Mouse (Mus musculus) embryonic facial prominence, embryonic 12.5 days (tissue): ENCODE measurements around the gene Amdhd1. TPM values are rescaled to one million over a fixed set of nuclear protein-coding genes. Genes with fewer than 3 reads are reported as not detected.
A peak's percentile ranks its signal among the peaks of the same experiment; 100 is the strongest.

Experiments
- ATAC-seq: fragments of 200-750 bp; cut with Nextera tagmentation; 2 replicates; pipeline ENCODE4 v1.8.0; 2017; ENCODE audit not compliant: insufficient number of reproducible peaks, insufficient read depth, low FRiP score, low TSS enrichment
- H3K27ac ChIP-seq: fragments of 300-500 bp; sonication (generic); 2 replicates; pipeline ENCODE4 v1.5.1; 2016; ENCODE audit warnings: mild to moderate bottlenecking
- H3K27me3 ChIP-seq: fragments of 300-500 bp; sonication (generic); 2 replicates; pipeline ENCODE4 v1.6.1; 2016; ENCODE audit warnings: mild to moderate bottlenecking, moderate library complexity
- H3K36me3 ChIP-seq: fragments of 300-500 bp; sonication (generic); 2 replicates; pipeline ENCODE4 v1.6.1; 2016; ENCODE audit warnings: mild to moderate bottlenecking
- H3K4me1 ChIP-seq: fragments of 300-500 bp; sonication (generic); 2 replicates; pipeline ENCODE4 v1.6.1; 2016
- H3K4me2 ChIP-seq: fragments of 300-500 bp; sonication (generic); replicated peaks from 2 replicates; pipeline ENCODE4 v1.6.1; 2016; ENCODE audit warnings: mild to moderate bottlenecking, moderate library complexity
- H3K4me3 ChIP-seq: fragments of 300-500 bp; sonication (generic); 2 replicates; pipeline ENCODE4 v1.5.1; 2016; ENCODE audit warnings: mild to moderate bottlenecking
- H3K9ac ChIP-seq: fragments of 300-500 bp; sonication (generic); 2 replicates; pipeline ENCODE4 v1.6.1; 2016; ENCODE audit warnings: mild to moderate bottlenecking, moderate library complexity
- H3K9me3 ChIP-seq: fragments of 300-500 bp; sonication (generic); 2 replicates; pipeline ENCODE4 v1.6.1; 2016; ENCODE audit warnings: mild to moderate bottlenecking, moderate library complexity
- WGBS: fragments of 180-500 bp; shearing (Covaris S2); methylation state at CpG from one replicate; pipeline ENCODE4 v1.1.7; 2016; 5-methylcytosine and 5-hydroxymethylcytosine counted together
- polyA plus RNA-seq: library from polyadenylated mRNA; unstranded; fragments of >200 nt; fragmentation: Nextera tagmentation; extraction: Ambion mirVana; gene quantifications from 2 replicates; pipeline ENCODE4 v1.2.1, GENCODE M21; 2016

The Amdhd1 gene
- polyA plus RNA-seq: 0.11 and 0.42 TPM in 2 replicates

GRCm38 (mm10) chr10:93539775-93540430 is at the start of gene Amdhd1:
Gene Amdhd1 (minus strand): TSS chr10:93540033.
- H3K4me1 ChIP-seq: peaks cover 11% of the 10 kb centered on the region
- H3K27me3 ChIP-seq: peaks cover 3% of the 10 kb centered on the region; the same call in 1 of the 2 replicates
- peak within 1 kb of the TSS; percentile 78 for H3K4me2 ChIP-seq
- peak within 1 kb of the TSS; percentile 46 for H3K4me3 ChIP-seq
- peak; percentile 76 for ATAC-seq
- H3K9ac ChIP-seq: peak within 1 kb of the TSS; percentile 38; the same call in 1 of the 2 replicates
- no peaks in the 10 kb centered on the region for H3K9me3 ChIP-seq
- no peak within 1 kb of the TSS for H3K27ac ChIP-seq
- 3% methylated on average over 35 of the region's 35 CpGs for WGBS
- no peaks in the 10 kb centered on the region for H3K36me3 ChIP-seq

GRCm38 (mm10) chr10:93589281-93589848 is 49.5 kb upstream of the Amdhd1 start, which contains the start of gene Snrpf:
Gene Snrpf (minus strand): TSS chr10:93589706.
- ATAC-seq: peak; percentile 80
- H3K4me2 ChIP-seq: peak within 1 kb of the TSS; percentile 85
- under 1% methylated on average over 63 of the region's 63 CpGs for WGBS

GRCm38 (mm10) chr10:93588796-93589195 is 49.0 kb upstream of the Amdhd1 start:
- H3K4me3 ChIP-seq: peak overlapping the region; percentile 84
- peaks cover 14% of the 10 kb centered on the region for H3K4me1 ChIP-seq
- H3K9me3 ChIP-seq: no peaks in the 10 kb centered on the region
- ATAC-seq: no peak
- WGBS: 1% methylated on average over 11 of the region's 11 CpGs
- peaks cover 14% of the 10 kb centered on the region; the same call in 1 of the 2 replicates for H3K36me3 ChIP-seq
- H3K27ac ChIP-seq: peak overlapping the region; percentile 83
- H3K9ac ChIP-seq: peak overlapping the region; percentile 78
- no peaks in the 10 kb centered on the region for H3K27me3 ChIP-seq
- H3K4me2 ChIP-seq: peak overlapping the region; percentile 85

More at GRCm38 (mm10) chr10:93589281-93589848, 49.5 kb upstream of the Amdhd1 start, which contains the start of gene Snrpf:
- Histone ChIP-seq H3K4me1 (peaks cover 14% of the 10 kb centered on the region), H3K4me3 (peak within 1 kb of the TSS; percentile 84), H3K27ac (peak within 1 kb of the TSS; percentile 83), H3K9me3 (no peaks in the 10 kb centered on the region), H3K36me3 (peaks cover 14% of the 10 kb centered on the region; the same call in 1 of the 2 replicates), H3K27me3 (no peaks in the 10 kb centered on the region), H3K9ac (peak within 1 kb of the TSS; percentile 78)

DNA sequence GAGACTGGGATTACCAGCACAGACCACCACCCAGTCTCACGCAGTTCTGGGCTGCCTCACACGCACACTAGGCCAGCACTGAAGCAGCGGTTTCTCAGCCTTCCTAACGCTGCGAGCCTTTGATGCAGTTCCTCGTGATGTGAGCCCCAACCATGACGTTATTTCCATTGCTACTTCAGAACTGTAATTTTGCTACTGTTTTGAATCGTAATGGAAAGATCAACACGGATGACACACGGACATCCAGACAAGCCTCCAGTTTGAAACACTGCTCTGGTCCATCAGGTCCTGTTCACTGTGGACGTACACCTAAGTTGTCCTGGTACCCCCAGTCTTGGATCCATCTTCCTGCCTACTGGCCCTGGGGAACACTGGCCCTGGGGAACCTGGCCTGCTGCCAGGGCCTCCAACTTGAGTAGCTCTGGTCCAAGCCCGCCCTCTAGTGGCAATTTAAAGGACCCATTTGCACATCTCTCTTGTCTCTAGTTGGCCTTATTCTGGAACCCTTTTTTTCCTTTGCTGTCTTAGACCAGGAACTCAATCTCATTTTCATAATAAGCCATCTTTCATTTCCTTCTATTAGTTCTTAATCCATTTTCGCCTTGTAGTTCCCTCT is 37.5 kb upstream of the Amdhd1 start:
- WGBS: 67% methylated on average over 13 of the region's 13 CpGs

GRCm38 (mm10) chr10:93575960-93576359 is 36.1 kb upstream of the Amdhd1 start:
- Histone ChIP-seq H3K4me3 (no peak overlapping the region), H3K27me3 (no peaks in the 10 kb centered on the region), H3K27ac (no peak overlapping the region), H3K36me3 (0 out of 2 replicates have a peak, but pooled peaks cover under 1% of the 10 kb centered on the region), H3K9me3 (no peaks in the 10 kb centered on the region), H3K4me1 (no peaks in the 10 kb centered on the region), H3K4me2 (no peak overlapping the region), H3K9ac (no peak overlapping the region)
- ATAC-seq: no peak
- WGBS: 87% methylated on average over 8 of the region's 8 CpGs

More for the DNA sequence above, 37.5 kb upstream of the Amdhd1 start:
- Histone ChIP-seq H3K9me3 (no peaks in the 10 kb centered on the region), H3K4me2 (no peak overlapping the region), H3K27me3 (no peaks in the 10 kb centered on the region), H3K4me3 (no peak overlapping the region), H3K27ac (no peak overlapping the region), H3K9ac (no peak overlapping the region), H3K36me3 (0 out of 2 replicates have a peak, but pooled peaks cover 11% of the 10 kb centered on the region), H3K4me1 (no peaks in the 10 kb centered on the region)
- no peak for ATAC-seq

DNA sequence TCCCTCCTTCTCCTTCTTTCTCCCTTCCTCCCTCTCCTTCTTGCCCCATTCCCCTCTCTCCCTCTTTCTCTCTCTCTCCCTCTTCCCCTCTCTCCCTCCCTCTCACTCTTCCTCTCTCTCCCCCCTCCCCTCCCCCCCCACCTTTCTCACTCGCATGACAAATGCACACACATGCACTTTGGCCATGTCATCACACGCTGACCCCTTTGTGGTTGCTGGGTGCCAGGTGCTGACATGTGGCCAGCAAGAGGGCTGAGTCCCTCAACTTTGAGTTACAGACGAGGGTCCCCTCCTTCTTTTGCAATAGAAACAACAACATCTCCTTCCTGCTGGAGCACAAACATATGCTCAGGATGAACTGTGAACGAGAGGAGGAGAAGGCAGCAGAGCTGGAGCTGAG is 35.1 kb upstream of the Amdhd1 start:
- no peak for ATAC-seq
- WGBS: 67% methylated on average over 4 of the region's 4 CpGs

GRCm38 (mm10) chr10:93572209-93572608 is 32.4 kb upstream of the Amdhd1 start:
- H3K4me1 ChIP-seq: no peaks in the 10 kb centered on the region
- 64% methylated on average over 2 of the region's 2 CpGs for WGBS
- no peaks in the 10 kb centered on the region for H3K36me3 ChIP-seq
- no peaks in the 10 kb centered on the region for H3K9me3 ChIP-seq
- no peak overlapping the region for H3K4me3 ChIP-seq
- no peak overlapping the region for H3K4me2 ChIP-seq
- no peaks in the 10 kb centered on the region for H3K27me3 ChIP-seq
- no peak for ATAC-seq
- H3K9ac ChIP-seq: no peak overlapping the region
- no peak overlapping the region for H3K27ac ChIP-seq

More for the DNA sequence above, 35.1 kb upstream of the Amdhd1 start:
- Histone ChIP-seq H3K4me3 (no peak overlapping the region), H3K36me3 (no peaks in the 10 kb centered on the region), H3K27me3 (no peaks in the 10 kb centered on the region), H3K27ac (no peak overlapping the region), H3K4me2 (no peak overlapping the region), H3K9me3 (no peaks in the 10 kb centered on the region), H3K4me1 (no peaks in the 10 kb centered on the region), H3K9ac (no peak overlapping the region)

- Histone ChIP-seq H3K9me3 (no peaks in the 10 kb centered on the region), H3K4me2 (no peak overlapping the region), H3K4me1 (no peaks in the 10 kb centered on the region), H3K9ac (no peak overlapping the region), H3K36me3 (no peaks in the 10 kb centered on the region), H3K4me3 (no peak overlapping the region), H3K27me3 (no peaks in the 10 kb centered on the region), H3K27ac (no peak overlapping the region)
- 86% methylated on average over 6 of the region's 6 CpGs for WGBS
- no peak for ATAC-seq
Observed at GRCm38 (mm10) chr10:93568671-93569070, 28.8 kb upstream of the Amdhd1 start.

GRCm38 (mm10) chr10:93567841-93568566 is 28.2 kb upstream of the Amdhd1 start:
- ATAC-seq: no peak
- no peaks in the 10 kb centered on the region for H3K36me3 ChIP-seq
- no peak overlapping the region for H3K27ac ChIP-seq
- 84% methylated on average over 11 of the region's 11 CpGs for WGBS
- H3K4me2 ChIP-seq: no peak overlapping the region
- no peak overlapping the region for H3K9ac ChIP-seq
- no peaks in the 10 kb centered on the region for H3K4me1 ChIP-seq
- no peaks in the 10 kb centered on the region for H3K9me3 ChIP-seq
- H3K27me3 ChIP-seq: no peaks in the 10 kb centered on the region
- H3K4me3 ChIP-seq: no peak overlapping the region

DNA sequence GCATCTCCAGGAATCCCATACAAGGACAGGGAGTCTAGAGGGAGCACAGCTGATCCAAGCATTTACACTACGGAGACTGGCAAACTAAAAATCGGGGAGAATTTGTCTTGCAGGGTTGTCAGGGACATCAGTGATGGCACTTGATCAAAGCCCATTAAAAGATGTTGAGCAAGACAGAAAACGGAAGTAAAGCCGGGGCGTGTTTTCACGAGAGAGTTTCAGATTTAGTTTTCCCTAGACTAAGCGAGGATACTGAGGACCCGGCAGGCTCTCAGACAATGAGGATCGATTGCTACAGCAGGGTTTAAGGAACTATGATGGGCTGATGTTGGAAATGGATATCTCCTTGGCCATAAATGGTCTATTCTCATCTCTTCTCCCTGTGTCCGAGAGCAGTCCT is 27.2 kb upstream of the Amdhd1 start:
- Histone ChIP-seq H3K9ac (no peak overlapping the region), H3K27ac (no peak overlapping the region), H3K4me3 (no peak overlapping the region), H3K36me3 (no peaks in the 10 kb centered on the region), H3K4me1 (no peaks in the 10 kb centered on the region), H3K4me2 (no peak overlapping the region), H3K27me3 (no peaks in the 10 kb centered on the region), H3K9me3 (no peaks in the 10 kb centered on the region)
- 87% methylated on average over 10 of the region's 10 CpGs for WGBS
- ATAC-seq: no peak

DNA sequence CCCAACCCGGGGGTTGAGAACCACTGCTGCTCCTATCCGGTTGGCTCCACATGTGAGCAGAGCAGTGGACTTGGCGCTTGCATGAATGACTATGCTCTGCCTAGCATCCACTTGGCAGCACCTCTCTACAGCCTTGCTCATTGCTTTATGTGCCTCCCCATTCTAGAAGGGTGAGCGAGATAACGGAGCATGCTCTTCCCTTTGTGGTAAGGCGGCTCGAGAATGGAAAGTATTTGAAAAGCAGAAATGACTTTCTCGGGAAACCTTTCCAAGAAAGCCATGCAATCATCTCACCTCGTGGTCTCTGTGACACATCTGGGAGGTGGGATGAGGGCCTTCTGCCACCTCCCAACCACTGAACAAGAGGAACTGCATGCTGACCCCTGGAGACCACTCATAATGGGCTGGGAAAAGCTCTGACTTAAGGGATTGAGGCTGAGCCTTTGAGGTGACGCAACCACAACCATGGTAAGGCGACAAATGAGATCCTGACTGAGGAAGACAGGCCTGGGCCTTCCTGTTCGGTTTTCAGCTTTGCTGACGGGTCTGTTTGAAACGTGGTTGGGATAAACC is 24.8 kb upstream of the Amdhd1 start:
- no peak overlapping the region for H3K27ac ChIP-seq
- 91% methylated on average over 14 of the region's 14 CpGs for WGBS
- H3K9ac ChIP-seq: no peak overlapping the region
- no peak overlapping the region for H3K4me3 ChIP-seq
- H3K4me1 ChIP-seq: no peaks in the 10 kb centered on the region
- no peak overlapping the region for H3K4me2 ChIP-seq
- H3K27me3 ChIP-seq: no peaks in the 10 kb centered on the region
- no peaks in the 10 kb centered on the region for H3K36me3 ChIP-seq
- ATAC-seq: no peak
- no peaks in the 10 kb centered on the region for H3K9me3 ChIP-seq
